ENCODE assay signal across 12 mouse cellular contexts in the genomic region with DNA sequence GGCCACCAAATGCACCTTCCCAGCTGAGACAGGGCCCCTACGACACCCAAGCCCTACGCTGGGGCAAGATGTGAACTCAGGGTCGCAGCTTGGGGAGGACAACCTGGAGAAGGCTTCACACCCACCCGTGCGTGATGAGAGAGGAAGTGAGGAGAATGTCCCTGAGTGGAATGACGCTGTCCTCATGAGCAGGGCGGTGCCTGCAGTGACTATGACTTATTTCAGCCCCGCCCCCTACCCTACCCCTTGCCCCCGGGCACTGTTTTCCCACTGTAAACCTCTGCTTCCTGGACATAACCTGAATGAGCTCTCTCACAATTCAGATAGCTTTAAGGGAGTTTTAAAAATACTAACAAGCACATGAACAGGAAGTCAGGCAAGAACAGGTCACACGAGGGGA. TPM values are rescaled to one million over a fixed set of nuclear protein-coding genes. Genes with fewer than 3 reads are reported as not detected.
DNase-seq lines count a peak whose midpoint lies in the region; ATAC-seq and TF ChIP-seq lines count a peak whose summit lies in the region.
"Had no signal": no experiment of that assay in that cellular context is flagged by ENCODE, and none has a peak within 500 bp of the region (broad histone marks: within the 10 kb centered on the region; RNA-seq: fewer than 3 reads in every experiment).

No protein-coding gene starts in this region.

- no peak overlapping the region for H3K9ac ChIP-seq in forebrain, embryonic 11.5 days (ENCODE audit: low read length)
- H3K9ac ChIP-seq in forebrain, embryonic 12.5 days = no peak overlapping the region
- no peak overlapping the region for H3K9ac ChIP-seq in liver, postnatal 0 days (replicated peaks)
- no peak overlapping the region for H3K9ac ChIP-seq in liver, embryonic 11.5 days (ENCODE audit: low read depth, low read length)
- H3K9ac ChIP-seq in stomach, embryonic 16.5 days (ENCODE audit: low read length) = no peak overlapping the region
- H3K9ac ChIP-seq: liver, embryonic 14.5 days had no signal

- no peaks in the 10 kb centered on the region for H3K9me3 ChIP-seq in forebrain, embryonic 11.5 days (ENCODE audit: control insufficient read depth, low read length)
- H3K9me3 ChIP-seq in forebrain, embryonic 12.5 days = no peaks in the 10 kb centered on the region
- no peaks in the 10 kb centered on the region for H3K9me3 ChIP-seq in liver, postnatal 0 days (ENCODE audit: low read length)
- no peaks in the 10 kb centered on the region for H3K9me3 ChIP-seq in liver, embryonic 11.5 days (ENCODE audit: control insufficient read depth, low read length)
- peaks cover 5% of the 10 kb centered on the region; the same call in 1 of the 2 replicates for H3K9me3 ChIP-seq in stomach, embryonic 16.5 days (replicated peaks; ENCODE audit: control insufficient read depth, low read length)
- H3K9me3 ChIP-seq: G1E had no signal

- no peak overlapping the region for H3K4me2 ChIP-seq in forebrain, embryonic 11.5 days (ENCODE audit: low read depth, low read length, severe bottlenecking)
- no peak overlapping the region for H3K4me2 ChIP-seq in forebrain, embryonic 12.5 days
- H3K4me2 ChIP-seq in liver, postnatal 0 days (ENCODE audit: low read depth, low read length) = no peak overlapping the region
- no peak overlapping the region for H3K4me2 ChIP-seq in liver, embryonic 11.5 days
- no peak overlapping the region for H3K4me2 ChIP-seq in stomach, embryonic 16.5 days (ENCODE audit: low read depth, low read length)

- no peaks in the 10 kb centered on the region for H3K4me1 ChIP-seq in forebrain, embryonic 11.5 days (replicated peaks; ENCODE audit: control insufficient read depth, insufficient read depth, low read length)
- no peaks in the 10 kb centered on the region for H3K4me1 ChIP-seq in forebrain, embryonic 12.5 days
- H3K4me1 ChIP-seq in liver, postnatal 0 days (ENCODE audit: insufficient read depth) = no peaks in the 10 kb centered on the region
- H3K4me1 ChIP-seq in liver, embryonic 11.5 days (replicated peaks; ENCODE audit: control insufficient read depth, insufficient read depth, low read length) = no peaks in the 10 kb centered on the region
- H3K4me1 ChIP-seq in stomach, embryonic 16.5 days (ENCODE audit: control insufficient read depth, insufficient read depth, low read length) = no peaks in the 10 kb centered on the region

- no peak for TF ChIP-seq EP300 in liver, postnatal 0 days (IDR thresholded peaks at IDR 0.05; ENCODE audit: low read depth)

- peak; percentile 42 for DNase-seq in forebrain, embryonic 11.5 days (ENCODE audit: low spot score)
- DNase-seq in liver, postnatal 0 days = no peak
- no peak for DNase-seq in liver, embryonic 11.5 days (ENCODE audit: low spot score)
- DNase-seq in lung, postnatal 10 days = peak; percentile 62
- DNase-seq in adipocyte (ENCODE audit: low spot score) = no peak
- no peak for DNase-seq in B cell, adult 2 months
- DNase-seq: adrenal gland, adult 8-10 months; heart, adult 2 months had no signal

- no peaks in the 10 kb centered on the region; the same call in 1 of the 2 replicates for H3K36me3 ChIP-seq in forebrain, embryonic 11.5 days (ENCODE audit: control insufficient read depth, insufficient read depth, low read length)
- peaks cover 27% of the 10 kb centered on the region for H3K36me3 ChIP-seq in forebrain, embryonic 12.5 days (replicated peaks)
- no peaks in the 10 kb centered on the region for H3K36me3 ChIP-seq in liver, postnatal 0 days (replicated peaks; ENCODE audit: insufficient read depth, low read length)
- H3K36me3 ChIP-seq in liver, embryonic 11.5 days (ENCODE audit: control insufficient read depth, insufficient read depth, low read length) = peaks cover 8% of the 10 kb centered on the region; the same call in 1 of the 2 replicates
- H3K36me3 ChIP-seq in stomach, embryonic 16.5 days (ENCODE audit: control insufficient read depth, insufficient read depth, low read length) = 0 out of 2 replicates have a peak, but pooled peaks cover 5% of the 10 kb centered on the region

- ATAC-seq in forebrain, embryonic 11.5 days (replicated peaks; ENCODE audit: low FRiP score) = no peak
- no peak for ATAC-seq in forebrain, embryonic 12.5 days (ENCODE audit: low FRiP score)
- no peak for ATAC-seq in liver, postnatal 0 days
- ATAC-seq in liver, embryonic 11.5 days (replicated peaks; ENCODE audit: low FRiP score) = no peak
- ATAC-seq in stomach, embryonic 16.5 days (ENCODE audit: insufficient read depth, low FRiP score) = peak; percentile 53; the same call in 1 of the 2 replicates

- no peaks in the 10 kb centered on the region for H3K27me3 ChIP-seq in forebrain, embryonic 11.5 days (ENCODE audit: control insufficient read depth, insufficient read depth, low read length)
- H3K27me3 ChIP-seq in forebrain, embryonic 12.5 days = no peaks in the 10 kb centered on the region
- no peaks in the 10 kb centered on the region for H3K27me3 ChIP-seq in liver, postnatal 0 days (ENCODE audit: insufficient read depth, low read length)
- no peaks in the 10 kb centered on the region for H3K27me3 ChIP-seq in liver, embryonic 11.5 days (replicated peaks; ENCODE audit: control insufficient read depth, insufficient read depth, low read length)
- no peaks in the 10 kb centered on the region for H3K27me3 ChIP-seq in stomach, embryonic 16.5 days (ENCODE audit: control insufficient read depth, insufficient read depth, low read length)

- no peak overlapping the region for H3K27ac ChIP-seq in forebrain, embryonic 11.5 days (ENCODE audit: low read depth, low read length)
- H3K27ac ChIP-seq in forebrain, embryonic 12.5 days = no peak overlapping the region
- 0 out of 2 replicates have a peak overlapping the region, but pooled peaks have one; percentile 34 for H3K27ac ChIP-seq in liver, postnatal 0 days (ENCODE audit: low read depth)
- no peak overlapping the region for H3K27ac ChIP-seq in liver, embryonic 11.5 days (ENCODE audit: low read depth, low read length)
- no peak overlapping the region for H3K27ac ChIP-seq in stomach, embryonic 16.5 days (ENCODE audit: low read length)
- H3K27ac ChIP-seq: heart, adult 2 months; liver, embryonic 14.5 days had no signal

- 88% methylated on average over 10 of the region's 10 CpGs for whole genome bisulfite sequencing in forebrain, embryonic 11.5 days
- 89% methylated on average over 10 of the region's 10 CpGs for WGBS in forebrain, embryonic 12.5 days
- WGBS in liver, postnatal 0 days (ENCODE audit: insufficient replicate concordance) = 59% methylated on average over 10 of the region's 10 CpGs
- WGBS in liver, embryonic 11.5 days = 84% methylated on average over 10 of the region's 10 CpGs
- 65% methylated on average over 10 of the region's 10 CpGs for WGBS in stomach, embryonic 16.5 days

- no peak overlapping the region for H3K4me3 ChIP-seq in forebrain, embryonic 11.5 days (ENCODE audit: low read depth, low read length)
- no peak overlapping the region for H3K4me3 ChIP-seq in forebrain, embryonic 12.5 days (replicated peaks)
- H3K4me3 ChIP-seq in liver, postnatal 0 days (ENCODE audit: low read depth, low read length) = no peak overlapping the region
- no peak overlapping the region for H3K4me3 ChIP-seq in liver, embryonic 11.5 days (ENCODE audit: low read depth, low read length)
- no peak overlapping the region for H3K4me3 ChIP-seq in stomach, embryonic 16.5 days (replicated peaks; ENCODE audit: low read length)
- H3K4me3 ChIP-seq: heart, adult 2 months had no signal

- no peak for TF ChIP-seq CTCF in liver, postnatal 0 days (IDR thresholded peaks at IDR 0.05; ENCODE audit: low read depth)

RNA-seq across cellular contexts. Expression of gene Cep164, which starts 13.0 kb away (rescaled TPM):
- polyA plus RNA-seq in forebrain, embryonic 11.5 days (2014; fragmentation: Nextera tagmentation; extraction: Ambion mirVana) = 17.5 and 21.5 TPM in 2 replicates
- polyA plus RNA-seq in forebrain, embryonic 12.5 days (2016; fragmentation: Nextera tagmentation; extraction: Ambion mirVana) = 16.3 and 17.7 TPM in 2 replicates
- polyA plus RNA-seq in liver, postnatal 0 days (2015; fragmentation: Nextera tagmentation; extraction: Ambion mirVana) = 6.1 and 6.6 TPM in 2 replicates
- polyA plus RNA-seq in liver, embryonic 11.5 days (2014; fragmentation: Nextera tagmentation; extraction: Ambion mirVana) = 10.3 and 12.9 TPM in 2 replicates
- 19.6 and 21.1 TPM in 2 replicates for polyA plus RNA-seq in stomach, embryonic 16.5 days (2015; fragmentation: Nextera tagmentation; extraction: Ambion mirVana)

RNA-seq across cellular contexts. Expression of gene Bace1, which starts 22.9 kb away (rescaled TPM):
- 29.8 and 30.7 TPM in 2 replicates for polyA plus RNA-seq in forebrain, embryonic 11.5 days (2014; fragmentation: Nextera tagmentation; extraction: Ambion mirVana)
- 35.4 and 36.5 TPM in 2 replicates for polyA plus RNA-seq in forebrain, embryonic 12.5 days (2016; fragmentation: Nextera tagmentation; extraction: Ambion mirVana)
- 8.3 and 10.7 TPM in 2 replicates for polyA plus RNA-seq in liver, postnatal 0 days (2015; fragmentation: Nextera tagmentation; extraction: Ambion mirVana)
- polyA plus RNA-seq in liver, embryonic 11.5 days (2014; fragmentation: Nextera tagmentation; extraction: Ambion mirVana) = 12.9 and 14.6 TPM in 2 replicates
- 23.2 and 24.1 TPM in 2 replicates for polyA plus RNA-seq in stomach, embryonic 16.5 days (2015; fragmentation: Nextera tagmentation; extraction: Ambion mirVana)

Comparison
In these comparisons a context has a peak if more than half of its experiments do, and no peak if none do; other contexts are left out.
1. DNase-seq: peak in forebrain, embryonic 11.5 days (single experiment) and lung, postnatal 10 days (single experiment); none in liver, postnatal 0 days (single experiment), liver, embryonic 11.5 days (single experiment), adipocyte (single experiment) and B cell, adult 2 months (0 of 2).